Mouse (Mus musculus) heart, adult 10 weeks (tissue): ENCODE data around the gene Efhc2. TPM values are rescaled to one million over a fixed set of nuclear protein-coding genes. Genes with fewer than 3 reads are reported as not detected.

Experiments
- polyA plus RNA-seq: library from polyadenylated mRNA; stranded (reverse); fragments of 350-450 nt; fragmentation: Illumina TruSeq; extraction: RNeasy Lipid Tissue Mini Kit (QIAGEN cat#74804); gene quantifications from one replicate; pipeline ENCODE4 v1.2.3, GENCODE M21; 2014; ENCODE audit warnings: low read depth, low replicate concordance

The Efhc2 gene
- polyA plus RNA-seq = not detected

GRCm38 (mm10) chrX:17319126-17319583 lies at the start of gene Efhc2:
Efhc2 (minus strand) TSS chrX:17319368.

